Mouse (Mus musculus) embryonic fibroblast, embryonic 13.5 days (primary cell): Measurements from ENCODE around the gene Gpa33.

ENCODE experiments used
- CTCF ChIP-seq: IDR thresholded peaks from 2 replicates; pipeline ENCODE4 v1.5.1; 2011; ENCODE audit warnings: mild to moderate bottlenecking, control low read depth, low read length, moderate library complexity, borderline replicate concordance; ENCODE audit not compliant: insufficient read depth
- POLR2A ChIP-seq: IDR thresholded peaks from 2 replicates; pipeline ENCODE4 v1.6.1; 2011; ENCODE audit warnings: low read depth, mild to moderate bottlenecking, control low read depth, low read length, moderate library complexity

DNA sequence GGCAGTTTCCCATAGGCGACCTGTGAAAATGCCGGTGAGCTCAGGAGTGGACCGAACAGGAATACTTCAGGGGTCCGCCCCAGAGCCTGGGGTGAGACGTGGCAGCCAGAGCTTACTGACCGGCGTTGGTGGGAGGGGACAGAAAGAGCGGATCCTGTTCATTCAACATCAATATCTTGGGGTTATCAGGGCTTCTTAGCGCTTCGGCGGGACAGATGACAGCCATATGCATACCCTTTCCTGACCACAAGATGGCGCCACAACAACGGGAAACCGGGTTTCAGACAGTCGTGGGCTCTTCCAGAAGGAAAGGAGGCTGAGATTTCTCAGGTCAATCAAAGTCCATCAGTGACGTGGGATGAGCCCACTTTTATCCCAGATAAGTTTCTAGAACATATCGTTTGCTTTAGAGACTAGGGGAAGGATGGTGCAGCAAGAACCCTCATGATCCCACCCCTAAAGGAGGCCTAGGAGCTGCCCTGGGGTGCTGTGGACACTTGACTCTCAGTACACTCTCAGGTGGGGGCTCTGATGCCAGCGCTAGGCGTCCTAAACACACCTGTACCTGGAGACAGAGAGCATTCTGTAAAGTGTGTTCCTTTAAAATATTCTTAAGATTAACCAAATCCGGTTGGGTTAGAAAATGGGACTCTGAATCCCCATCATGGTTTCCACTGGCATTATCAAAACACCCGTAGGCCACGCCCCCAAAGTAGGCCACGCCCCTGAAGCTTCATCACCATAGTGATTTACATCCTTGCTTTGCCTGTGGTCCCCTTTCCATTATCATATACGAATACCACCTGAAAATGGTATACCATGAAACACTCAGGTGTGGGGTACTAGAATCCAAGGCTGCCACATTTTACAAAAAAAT, 30.8 kb downstream of the Gpa33 start:
- TF ChIP-seq POLR2A (no peak), CTCF (peak; percentile 79; the same call in 1 of the 2 replicates)
